Mouse (Mus musculus) embryonic facial prominence, embryonic 13.5 days (tissue): ENCODE data around the gene Ccdc137. TPM values are rescaled to one million over a fixed set of nuclear protein-coding genes. Genes with fewer than 3 reads are reported as not detected.

Experiments used
- ATAC-seq: fragments of 200-750 bp; cut with Nextera tagmentation; 2 replicates; pipeline ENCODE4 v1.8.0; 2017; ENCODE audit warnings: low read depth; ENCODE audit not compliant: insufficient number of reproducible peaks, insufficient read depth, low FRiP score, low TSS enrichment
- H3K27ac ChIP-seq: fragments of 300-500 bp; sonication (generic); 2 replicates; pipeline ENCODE4 v1.5.1; 2015; ENCODE audit warnings: moderate library complexity, mild to moderate bottlenecking, inconsistent platforms
- H3K27me3 ChIP-seq: fragments of 300-500 bp; sonication (generic); 2 replicates; pipeline ENCODE4 v1.6.1; 2015; ENCODE audit warnings: mild to moderate bottlenecking, inconsistent platforms
- H3K36me3 ChIP-seq: fragments of 300-500 bp; sonication (generic); 2 replicates; pipeline ENCODE4 v1.6.1; 2015; ENCODE audit warnings: mild to moderate bottlenecking, inconsistent platforms
- H3K4me1 ChIP-seq: fragments of 300-500 bp; sonication (generic); 2 replicates; pipeline ENCODE4 v1.6.1; 2015; ENCODE audit warnings: inconsistent platforms
- H3K4me2 ChIP-seq: fragments of 300-500 bp; sonication (generic); 2 replicates; pipeline ENCODE4 v1.6.1; 2015; ENCODE audit warnings: moderate library complexity, mild to moderate bottlenecking, inconsistent platforms
- H3K4me3 ChIP-seq: fragments of 300-500 bp; sonication (generic); 2 replicates; pipeline ENCODE4 v1.5.1; 2015; ENCODE audit warnings: mild to moderate bottlenecking, inconsistent platforms
- H3K9ac ChIP-seq: fragments of 300-500 bp; sonication (generic); 2 replicates; pipeline ENCODE4 v1.6.1; 2015; ENCODE audit warnings: mild to moderate bottlenecking, inconsistent platforms
- H3K9me3 ChIP-seq: fragments of 300-500 bp; sonication (generic); 2 replicates; pipeline ENCODE4 v1.6.1; 2016; ENCODE audit warnings: inconsistent platforms
- WGBS: fragments of 180-500 bp; shearing (Covaris S2); methylation state at CpG from one replicate; pipeline ENCODE4 v1.1.7; 2015; ENCODE audit warnings: mixed read lengths; 5-methylcytosine and 5-hydroxymethylcytosine counted together
- polyA plus RNA-seq: library from polyadenylated mRNA; unstranded; fragments of >200 nt; fragmentation: Nextera tagmentation; extraction: Ambion mirVana; gene quantifications from 2 replicates; pipeline ENCODE4 v1.2.1, GENCODE M21; 2015

The Ccdc137 gene
- polyA plus RNA-seq, 1 experiment from 2014 or later, result 39.8 TPM

- Histone ChIP-seq H3K4me2 (peak overlapping the region; percentile 93; the same call in 1 of the 2 replicates), H3K27ac (no peak overlapping the region), H3K36me3 (peaks cover 61% of the 10 kb centered on the region), H3K4me1 (peaks cover 22% of the 10 kb centered on the region), H3K4me3 (0 out of 2 replicates have a peak overlapping the region, but pooled peaks have one; percentile 98), H3K9ac (no peak overlapping the region), H3K9me3 (no peaks in the 10 kb centered on the region), H3K27me3 (no peaks in the 10 kb centered on the region)
- 86% methylated on average over 4 of the region's 4 CpGs for WGBS
- ATAC-seq, result no peak
Measured at GRCm38 (mm10) chr11:120465521-120465920, 7.6 kb downstream of the Ccdc137 start.

DNA sequence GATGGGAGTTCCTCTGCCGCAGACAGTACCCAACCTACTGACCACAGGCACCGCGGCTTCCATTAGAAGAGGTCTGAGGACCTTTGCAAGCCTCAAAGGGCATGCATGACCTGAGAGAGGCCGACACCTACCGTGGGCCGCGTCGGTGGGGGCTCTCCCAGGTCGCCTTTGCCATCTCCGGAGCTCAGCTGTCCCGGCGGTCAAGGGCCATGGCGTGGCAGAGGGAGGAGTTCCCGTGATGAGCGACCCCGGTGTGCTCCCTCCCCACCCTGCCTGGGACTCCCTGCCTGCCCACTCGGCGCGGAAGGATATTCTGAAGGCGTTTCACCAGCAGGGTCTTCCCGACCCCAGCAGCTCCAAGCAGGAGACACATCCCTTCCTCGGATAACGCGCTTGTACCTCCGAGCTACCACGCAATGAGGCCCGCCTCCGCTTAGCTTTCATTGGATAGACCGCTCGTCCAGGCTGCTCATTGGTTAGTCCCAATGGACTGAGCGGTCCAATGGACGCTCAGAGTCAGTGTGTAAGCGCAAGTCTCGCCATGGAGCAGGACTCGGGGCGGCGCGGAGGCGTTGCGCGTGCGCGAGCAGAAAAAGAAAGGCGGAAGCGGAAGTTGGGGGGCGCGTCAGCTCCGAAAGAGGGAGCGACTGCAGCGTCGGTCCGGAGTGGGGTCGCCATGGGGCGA, 9.3 kb downstream of the Ccdc137 start, which contains the start of gene Arl16:
Gene Arl16, minus strand, starts transcription at position 557 of the 685 bp plus-strand sequence.
- Histone ChIP-seq H3K4me2 (peak within 1 kb of the TSS; percentile 93), H3K4me1 (peaks cover 22% of the 10 kb centered on the region), H3K27me3 (no peaks in the 10 kb centered on the region), H3K36me3 (peaks cover 61% of the 10 kb centered on the region), H3K9ac (peak within 1 kb of the TSS; percentile 95), H3K9me3 (no peaks in the 10 kb centered on the region), H3K4me3 (peak within 1 kb of the TSS; percentile 98), H3K27ac (peak within 1 kb of the TSS; percentile 74)
- ATAC-seq, result peak; percentile 99
- WGBS, result under 1% methylated on average over 53 of the region's 54 CpGs

DNA sequence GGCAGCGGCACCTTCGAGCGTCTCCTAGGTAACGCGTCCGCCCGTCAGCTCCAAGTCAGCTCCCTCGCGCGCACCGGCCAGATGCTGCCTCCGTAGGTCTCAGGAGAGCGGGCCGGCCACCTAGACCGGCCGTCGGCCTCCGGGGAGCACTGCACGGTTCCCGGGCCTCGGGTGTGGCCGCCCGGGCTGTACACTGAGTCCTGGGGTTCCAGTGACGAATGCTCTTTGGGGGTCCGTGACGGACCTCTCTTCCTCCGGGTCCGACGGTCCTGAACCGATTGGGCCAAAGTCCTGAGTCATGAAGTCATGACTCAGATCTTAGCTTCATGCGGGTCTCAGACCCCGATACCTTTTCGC, 9.8 kb downstream of the Ccdc137 start:
- under 1% methylated on average over 33 of the region's 33 CpGs for WGBS
- H3K9ac ChIP-seq, result peak overlapping the region; percentile 95
- peak overlapping the region; percentile 93 for H3K4me2 ChIP-seq
- peak overlapping the region; percentile 98 for H3K4me3 ChIP-seq
- no peaks in the 10 kb centered on the region for H3K27me3 ChIP-seq
- peak; percentile 29; the same call in 1 of the 2 replicates for ATAC-seq
- H3K4me1 ChIP-seq, result peaks cover 22% of the 10 kb centered on the region
- peak overlapping the region; percentile 55 for H3K27ac ChIP-seq
- no peaks in the 10 kb centered on the region for H3K9me3 ChIP-seq
- H3K36me3 ChIP-seq, result peaks cover 61% of the 10 kb centered on the region

GRCm38 (mm10) chr11:120472052-120472451, 14.1 kb downstream of the Ccdc137 start:
- Histone ChIP-seq H3K9ac (no peak overlapping the region), H3K9me3 (no peaks in the 10 kb centered on the region), H3K36me3 (peaks cover 76% of the 10 kb centered on the region), H3K27me3 (no peaks in the 10 kb centered on the region), H3K4me1 (peaks cover 10% of the 10 kb centered on the region), H3K4me2 (no peak overlapping the region), H3K27ac (no peak overlapping the region), H3K4me3 (no peak overlapping the region)
- WGBS, result 95% methylated on average over 6 of the region's 6 CpGs
- ATAC-seq, result no peak

GRCm38 (mm10) chr11:120483448-120483934, 25.6 kb downstream of the Ccdc137 start:
- Histone ChIP-seq H3K9ac (peak overlapping the region; percentile 96), H3K9me3 (no peaks in the 10 kb centered on the region), H3K27ac (peak overlapping the region; percentile 91), H3K4me3 (peak overlapping the region; percentile 98), H3K4me2 (peak overlapping the region; percentile 73), H3K36me3 (peaks cover 82% of the 10 kb centered on the region), H3K27me3 (no peaks in the 10 kb centered on the region), H3K4me1 (peaks cover 15% of the 10 kb centered on the region)
- ATAC-seq, result no peak
- WGBS, result 92% methylated on average over 7 of the region's 7 CpGs

DNA sequence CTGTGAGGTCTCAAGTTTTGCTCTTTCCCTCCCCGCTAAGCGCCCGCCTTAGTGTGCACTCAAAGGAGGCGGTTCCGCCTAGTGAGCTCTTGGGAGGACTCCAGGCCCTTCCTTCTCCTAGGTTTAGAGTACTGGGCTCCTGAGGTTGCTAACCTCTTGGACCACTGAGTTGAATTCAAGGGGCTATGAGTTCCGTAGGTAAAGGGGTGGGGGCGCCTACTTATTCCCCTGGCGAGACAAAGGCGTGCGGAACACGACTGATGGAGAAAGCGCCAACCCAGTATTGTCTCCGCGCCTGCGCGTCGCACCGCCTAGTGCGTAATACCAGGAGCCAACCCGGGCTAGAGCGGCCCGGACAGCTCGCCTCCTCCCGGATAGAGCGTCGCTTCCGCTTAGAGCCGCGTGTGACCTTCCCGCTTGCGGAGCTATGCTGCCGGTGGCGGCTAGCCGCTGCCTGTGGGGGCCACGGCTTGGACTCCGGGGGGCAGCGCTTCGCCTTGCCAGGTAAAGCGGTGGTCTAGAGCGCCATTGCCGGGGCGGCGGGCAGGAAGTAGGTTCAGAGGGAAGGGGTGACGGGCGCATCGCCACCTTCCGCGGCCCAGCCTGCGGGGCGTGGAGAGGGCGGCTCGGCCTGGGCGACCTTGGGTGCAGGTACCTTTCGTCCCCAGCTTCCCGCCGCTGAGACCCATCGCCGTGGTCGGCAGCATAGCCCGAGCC, 26.5 kb downstream of the Ccdc137 start, which contains the start of gene Mrpl12:
Gene Mrpl12, plus strand, starts transcription at position 349 of the 717 bp plus-strand sequence.
- peak within 1 kb of the TSS; percentile 96 for H3K9ac ChIP-seq
- peaks cover 17% of the 10 kb centered on the region for H3K4me1 ChIP-seq
- under 1% methylated on average over 60 of the region's 60 CpGs for WGBS
- ATAC-seq, result peak; percentile 90
- peak within 1 kb of the TSS; percentile 98 for H3K4me3 ChIP-seq
- no peaks in the 10 kb centered on the region for H3K27me3 ChIP-seq
- peaks cover 79% of the 10 kb centered on the region for H3K36me3 ChIP-seq
- no peaks in the 10 kb centered on the region for H3K9me3 ChIP-seq
- peak within 1 kb of the TSS; percentile 91 for H3K27ac ChIP-seq
- peak within 1 kb of the TSS; percentile 73 for H3K4me2 ChIP-seq

GRCm38 (mm10) chr11:120485251-120485650, 27.3 kb downstream of the Ccdc137 start:
- Histone ChIP-seq H3K4me2 (peak overlapping the region; percentile 73), H3K27me3 (no peaks in the 10 kb centered on the region), H3K4me3 (peak overlapping the region; percentile 98), H3K36me3 (peaks cover 76% of the 10 kb centered on the region), H3K4me1 (peaks cover 19% of the 10 kb centered on the region), H3K27ac (peak overlapping the region; percentile 91), H3K9ac (peak overlapping the region; percentile 96), H3K9me3 (no peaks in the 10 kb centered on the region)
- ATAC-seq, result no peak
- WGBS, result 8% methylated on average over 10 of the region's 10 CpGs

GRCm38 (mm10) chr11:120488516-120488915, 30.6 kb downstream of the Ccdc137 start:
- H3K27me3 ChIP-seq, result no peaks in the 10 kb centered on the region
- peaks cover 45% of the 10 kb centered on the region for H3K4me1 ChIP-seq
- no peak overlapping the region for H3K27ac ChIP-seq
- H3K9ac ChIP-seq, result no peak overlapping the region
- H3K4me2 ChIP-seq, result no peak overlapping the region
- no peaks in the 10 kb centered on the region for H3K9me3 ChIP-seq
- peaks cover 45% of the 10 kb centered on the region for H3K36me3 ChIP-seq
- no peak for ATAC-seq
- WGBS, result 80% methylated on average over 4 of the region's 4 CpGs
- no peak overlapping the region for H3K4me3 ChIP-seq

DNA sequence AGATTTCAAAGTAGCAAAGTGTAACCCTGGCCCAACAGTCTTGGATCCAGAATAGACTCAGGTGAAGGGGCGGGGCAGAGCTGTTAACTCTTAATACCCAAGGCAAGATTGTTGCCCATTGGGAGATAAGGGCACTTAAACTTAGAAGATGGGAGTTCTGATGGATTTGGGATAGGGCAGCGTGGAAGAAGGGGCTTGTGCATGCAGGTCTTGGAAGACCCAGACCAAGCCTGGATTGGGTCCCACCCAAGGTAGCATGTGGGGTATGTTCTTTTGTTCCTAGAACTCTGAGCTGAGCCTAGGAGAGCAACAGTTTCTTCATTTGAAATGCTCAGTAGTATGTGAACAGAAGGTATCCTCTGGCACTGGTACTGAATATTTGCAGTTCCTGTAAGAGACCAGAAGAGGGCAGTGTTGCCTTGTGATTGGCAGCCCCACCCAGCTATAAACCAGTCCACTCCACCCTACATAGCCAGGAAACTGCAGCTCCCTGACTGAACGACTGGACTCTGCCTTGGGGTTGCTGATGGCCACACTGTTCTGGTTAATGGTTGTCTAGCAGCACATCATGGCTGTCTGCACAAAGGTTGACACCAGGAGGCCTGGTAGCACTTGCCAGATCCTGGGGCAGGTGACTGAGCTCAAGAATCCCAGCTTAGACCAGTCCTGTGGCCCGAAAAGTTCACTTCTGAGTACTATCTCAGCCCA, 31.3 kb downstream of the Ccdc137 start:
- H3K9ac ChIP-seq, result no peak overlapping the region
- no peaks in the 10 kb centered on the region for H3K27me3 ChIP-seq
- H3K4me2 ChIP-seq, result no peak overlapping the region
- H3K4me3 ChIP-seq, result peak overlapping the region; percentile 4; the same call in 1 of the 2 replicates
- H3K27ac ChIP-seq, result no peak overlapping the region
- H3K36me3 ChIP-seq, result peaks cover 44% of the 10 kb centered on the region
- no peaks in the 10 kb centered on the region for H3K9me3 ChIP-seq
- 60% methylated on average over 4 of the region's 4 CpGs for WGBS
- peaks cover 44% of the 10 kb centered on the region for H3K4me1 ChIP-seq
- ATAC-seq, result no peak

GRCm38 (mm10) chr11:120490291-120491046, 32.6 kb downstream of the Ccdc137 start:
- H3K27ac ChIP-seq, result peak overlapping the region; percentile 87
- ATAC-seq, result no peak
- peaks cover 55% of the 10 kb centered on the region for H3K36me3 ChIP-seq
- no peaks in the 10 kb centered on the region for H3K27me3 ChIP-seq
- no peak overlapping the region for H3K9ac ChIP-seq
- no peaks in the 10 kb centered on the region for H3K9me3 ChIP-seq
- peaks cover 40% of the 10 kb centered on the region for H3K4me1 ChIP-seq
- H3K4me3 ChIP-seq, result peak overlapping the region; percentile 99
- 39% methylated on average over 4 of the region's 4 CpGs for WGBS
- H3K4me2 ChIP-seq, result peak overlapping the region; percentile 95
